Mouse (Mus musculus) brain, embryonic 14.5 days (tissue): ENCODE results near the gene Olfr20.

Source experiments
- CTCF ChIP-seq: fragments of 200-500 bp; IDR thresholded peaks from 2 replicates; pipeline ENCODE4 v1.5.1; 2012; ENCODE audit warnings: inconsistent platforms, mild to moderate bottlenecking, moderate library complexity, borderline replicate concordance; ENCODE audit not compliant: insufficient read depth, insufficient read length; ENCODE audit errors: extremely low read depth
- POLR2A ChIP-seq: fragments of 200-500 bp; IDR thresholded peaks from 2 replicates; pipeline ENCODE4 v1.6.1; 2012; ENCODE audit warnings: mild to moderate bottlenecking, inconsistent platforms, borderline replicate concordance; ENCODE audit not compliant: poor library complexity, insufficient read depth, insufficient read length, severe bottlenecking; ENCODE audit errors: extremely low read depth

DNA sequence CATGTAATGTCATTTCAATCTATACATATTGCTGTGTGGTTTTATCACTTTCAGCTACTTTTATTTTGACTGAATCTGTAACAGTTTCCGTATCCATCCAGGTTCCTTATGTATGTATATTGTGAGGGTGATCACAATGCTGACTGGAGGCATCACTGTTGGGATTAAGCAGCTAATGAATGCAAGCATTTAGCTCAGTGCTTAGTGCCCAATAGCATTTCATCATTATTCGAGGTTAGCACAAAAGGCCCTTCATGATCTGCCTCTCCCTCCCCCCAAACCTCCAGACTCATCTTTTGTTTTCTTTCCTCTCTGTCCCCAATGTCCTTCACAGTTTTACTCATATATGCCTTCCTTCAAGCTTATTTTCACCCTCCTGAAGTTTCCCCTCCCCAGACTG lies 47.5 kb upstream of the Olfr20 start:
- TF ChIP-seq POLR2A (no peak), CTCF (no peak)
